Mouse (Mus musculus): ENCODE measurements around the gene Ppih. TPM values are rescaled to one million over a fixed set of nuclear protein-coding genes. Genes with fewer than 3 reads are reported as not detected.

Gene Ppih
- polyA plus RNA-seq, 1 experiment from 2014 or later: 133 TPM

DNA sequence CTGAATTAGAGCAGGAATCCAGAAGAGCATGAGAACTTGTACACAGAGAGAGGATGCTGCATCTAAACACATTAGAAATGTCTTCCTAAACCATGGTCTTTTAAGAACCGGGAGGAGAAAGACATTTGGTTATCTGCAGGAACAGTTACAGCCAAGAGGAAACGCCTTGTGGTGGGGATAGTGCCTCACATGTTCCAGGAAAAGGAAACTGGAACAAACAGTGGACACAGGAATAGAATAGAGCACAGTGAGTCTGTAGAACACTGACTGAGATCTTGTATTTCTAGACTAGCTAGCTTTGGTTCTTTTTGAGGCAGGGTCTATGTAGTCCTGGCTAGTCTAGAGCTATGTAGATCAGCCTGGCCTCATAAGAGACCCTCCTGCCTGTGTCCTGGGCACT is 45.1 kb downstream of the Ppih start:
- H3K36me3 ChIP-seq (ENCODE audit: control insufficient read depth, insufficient read depth, low read length): peaks cover 22% of the 10 kb centered on the region

DNA sequence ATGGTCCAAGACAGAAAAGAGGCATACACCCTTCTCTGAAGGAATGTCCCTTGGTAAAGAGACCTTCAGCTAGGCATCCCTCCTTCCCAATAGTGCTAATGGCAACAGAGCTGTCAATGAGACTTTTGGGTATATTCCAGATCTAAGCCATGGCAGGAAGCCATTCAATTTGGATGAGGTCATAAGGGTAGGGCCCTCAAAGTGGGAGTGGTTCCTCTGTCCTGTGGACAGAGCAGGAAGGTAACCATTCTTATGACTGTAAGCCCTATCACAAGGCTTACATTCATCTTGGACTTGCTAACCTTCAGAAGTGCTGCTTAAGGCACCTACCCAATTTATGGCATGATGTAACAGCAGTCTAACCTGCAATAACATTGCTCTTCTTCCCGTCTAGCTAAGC is 45.7 kb downstream of the Ppih start:
- peak; percentile 29 for DNase-seq (ENCODE audit: low spot score)
- Histone ChIP-seq H3K4me3 (ENCODE audit: low read depth, low read length) (no peak overlapping the region), H3K36me3 (ENCODE audit: control insufficient read depth, insufficient read depth, low read length) (peaks cover 19% of the 10 kb centered on the region), H3K4me1 (replicated peaks; ENCODE audit: control insufficient read depth, insufficient read depth, low read length) (no peaks in the 10 kb centered on the region), H3K4me2 (ENCODE audit: low read depth, low read length, severe bottlenecking) (no peak overlapping the region), H3K9ac (ENCODE audit: low read length) (no peak overlapping the region), H3K27ac (ENCODE audit: low read depth, low read length) (no peak overlapping the region), H3K27me3 (ENCODE audit: control insufficient read depth, insufficient read depth, low read length) (no peaks in the 10 kb centered on the region), H3K9me3 (ENCODE audit: control insufficient read depth, low read length) (no peaks in the 10 kb centered on the region)
- no peak for ATAC-seq (replicated peaks; ENCODE audit: low FRiP score)
- 84% methylated on average over 1 of the region's 1 CpGs for WGBS

More for the DNA sequence above, 45.1 kb downstream of the Ppih start:
- no peak overlapping the region for H3K27ac ChIP-seq (ENCODE audit: low read depth, low read length)
- no peak overlapping the region for H3K9ac ChIP-seq (ENCODE audit: low read length)
- DNase-seq (ENCODE audit: low spot score): peak; percentile 44
- H3K4me2 ChIP-seq (ENCODE audit: low read depth, low read length, severe bottlenecking): no peak overlapping the region
- no peaks in the 10 kb centered on the region for H3K27me3 ChIP-seq (ENCODE audit: control insufficient read depth, insufficient read depth, low read length)
- no peak overlapping the region for H3K4me3 ChIP-seq (ENCODE audit: low read depth, low read length)
- no peak for ATAC-seq (replicated peaks; ENCODE audit: low FRiP score)
- H3K4me1 ChIP-seq (replicated peaks; ENCODE audit: control insufficient read depth, insufficient read depth, low read length): no peaks in the 10 kb centered on the region
- 85% methylated on average over 2 of the region's 2 CpGs for WGBS
- no peaks in the 10 kb centered on the region for H3K9me3 ChIP-seq (ENCODE audit: control insufficient read depth, low read length)

DNA sequence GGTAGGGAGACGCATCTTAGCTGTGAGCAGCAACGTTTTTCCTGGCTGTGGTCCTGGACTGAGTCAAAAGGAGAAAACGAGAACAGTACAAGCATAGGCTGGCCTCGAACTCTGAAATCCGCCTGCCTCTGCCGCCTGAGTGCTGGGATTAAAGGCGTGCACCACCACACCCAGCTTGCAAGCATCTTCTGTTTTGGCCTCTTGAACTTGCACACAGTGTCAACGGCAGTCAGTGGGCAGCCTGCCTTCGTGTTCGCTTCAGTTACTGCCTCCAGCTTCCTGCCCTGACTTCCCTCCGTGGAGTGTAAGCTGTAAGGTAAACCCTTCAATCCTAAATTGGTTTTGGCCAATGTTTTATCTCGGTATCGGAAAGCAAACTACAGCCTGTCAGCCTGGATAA is 53.7 kb downstream of the Ppih start:
- DNase-seq (ENCODE audit: low spot score) (peak; percentile 42), ATAC-seq (replicated peaks; ENCODE audit: low FRiP score) (no peak)
- peaks cover 3% of the 10 kb centered on the region for H3K36me3 ChIP-seq (ENCODE audit: control insufficient read depth, insufficient read depth, low read length)
- H3K4me1 ChIP-seq (replicated peaks; ENCODE audit: control insufficient read depth, insufficient read depth, low read length): no peaks in the 10 kb centered on the region
- H3K4me2 ChIP-seq (ENCODE audit: low read depth, low read length, severe bottlenecking): no peak overlapping the region
- no peak overlapping the region for H3K9ac ChIP-seq (ENCODE audit: low read length)
- no peaks in the 10 kb centered on the region for H3K9me3 ChIP-seq (ENCODE audit: control insufficient read depth, low read length)
- 78% methylated on average over 13 of the region's 13 CpGs for WGBS
- no peak overlapping the region for H3K27ac ChIP-seq (ENCODE audit: low read depth, low read length)
- H3K27me3 ChIP-seq (ENCODE audit: control insufficient read depth, insufficient read depth, low read length): no peaks in the 10 kb centered on the region
- H3K4me3 ChIP-seq (ENCODE audit: low read depth, low read length): no peak overlapping the region

DNA sequence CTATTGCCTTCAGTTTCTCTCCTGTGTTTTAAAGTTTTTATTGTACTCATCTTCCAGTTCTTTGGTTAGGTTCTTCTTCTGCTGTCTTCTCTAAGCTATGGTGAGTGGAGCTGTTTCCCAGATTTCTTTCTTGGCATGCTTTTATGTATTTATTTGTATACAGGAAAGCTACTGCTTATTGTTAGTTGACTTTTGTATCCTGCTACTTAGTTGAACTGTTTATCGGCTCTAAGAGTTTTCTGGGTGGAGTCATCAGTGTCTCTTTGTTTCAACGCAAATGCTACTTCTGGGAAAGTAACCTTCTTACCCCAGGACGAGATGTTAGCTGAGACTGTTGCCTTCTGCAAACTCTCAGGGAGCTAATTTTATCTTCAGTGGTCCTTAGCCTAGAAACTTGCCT is 56.9 kb downstream of the Ppih start:
- H3K4me3 ChIP-seq (ENCODE audit: low read depth, low read length): no peak overlapping the region
- ATAC-seq (replicated peaks; ENCODE audit: low FRiP score) (no peak), DNase-seq (ENCODE audit: low spot score) (no peak)
- no peak overlapping the region for H3K4me2 ChIP-seq (ENCODE audit: low read depth, low read length, severe bottlenecking)
- no peaks in the 10 kb centered on the region for H3K4me1 ChIP-seq (replicated peaks; ENCODE audit: control insufficient read depth, insufficient read depth, low read length)
- no peak overlapping the region for H3K27ac ChIP-seq (ENCODE audit: low read depth, low read length)
- H3K36me3 ChIP-seq (ENCODE audit: control insufficient read depth, insufficient read depth, low read length): no peaks in the 10 kb centered on the region
- WGBS: 78% methylated on average over 3 of the region's 3 CpGs
- H3K9me3 ChIP-seq (ENCODE audit: control insufficient read depth, low read length): no peaks in the 10 kb centered on the region
- H3K27me3 ChIP-seq (ENCODE audit: control insufficient read depth, insufficient read depth, low read length): no peaks in the 10 kb centered on the region
- H3K9ac ChIP-seq (ENCODE audit: low read length): no peak overlapping the region

DNA sequence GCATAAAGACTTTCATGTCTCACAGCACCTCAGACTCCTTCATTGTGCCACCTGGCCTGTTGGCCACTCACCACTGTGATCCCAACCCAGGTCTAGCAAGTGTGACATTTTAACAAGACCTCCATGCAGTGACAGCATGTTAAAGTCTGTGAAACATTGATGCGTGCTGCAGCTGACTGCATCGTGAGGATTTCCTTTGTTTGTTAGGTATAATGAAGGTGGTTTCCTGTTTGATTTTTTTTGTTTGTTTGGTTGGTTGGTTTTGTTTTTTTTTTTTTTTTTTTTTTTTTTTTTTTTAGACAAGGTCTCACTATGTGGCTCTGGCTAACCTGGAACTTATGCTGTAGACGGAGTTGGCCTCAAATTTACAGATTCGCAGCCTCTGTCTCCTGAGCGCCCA is 57.9 kb downstream of the Ppih start:
- 94% methylated on average over 5 of the region's 5 CpGs for WGBS
- Histone ChIP-seq H3K9me3 (ENCODE audit: control insufficient read depth, low read length) (no peaks in the 10 kb centered on the region), H3K36me3 (ENCODE audit: control insufficient read depth, insufficient read depth, low read length) (no peaks in the 10 kb centered on the region), H3K4me2 (ENCODE audit: low read depth, low read length, severe bottlenecking) (no peak overlapping the region), H3K27ac (ENCODE audit: low read depth, low read length) (no peak overlapping the region), H3K4me3 (ENCODE audit: low read depth, low read length) (no peak overlapping the region), H3K27me3 (ENCODE audit: control insufficient read depth, insufficient read depth, low read length) (no peaks in the 10 kb centered on the region), H3K9ac (ENCODE audit: low read length) (no peak overlapping the region), H3K4me1 (replicated peaks; ENCODE audit: control insufficient read depth, insufficient read depth, low read length) (no peaks in the 10 kb centered on the region)
- DNase-seq (ENCODE audit: low spot score): peak; percentile 37
- ATAC-seq (replicated peaks; ENCODE audit: low FRiP score): no peak

DNA sequence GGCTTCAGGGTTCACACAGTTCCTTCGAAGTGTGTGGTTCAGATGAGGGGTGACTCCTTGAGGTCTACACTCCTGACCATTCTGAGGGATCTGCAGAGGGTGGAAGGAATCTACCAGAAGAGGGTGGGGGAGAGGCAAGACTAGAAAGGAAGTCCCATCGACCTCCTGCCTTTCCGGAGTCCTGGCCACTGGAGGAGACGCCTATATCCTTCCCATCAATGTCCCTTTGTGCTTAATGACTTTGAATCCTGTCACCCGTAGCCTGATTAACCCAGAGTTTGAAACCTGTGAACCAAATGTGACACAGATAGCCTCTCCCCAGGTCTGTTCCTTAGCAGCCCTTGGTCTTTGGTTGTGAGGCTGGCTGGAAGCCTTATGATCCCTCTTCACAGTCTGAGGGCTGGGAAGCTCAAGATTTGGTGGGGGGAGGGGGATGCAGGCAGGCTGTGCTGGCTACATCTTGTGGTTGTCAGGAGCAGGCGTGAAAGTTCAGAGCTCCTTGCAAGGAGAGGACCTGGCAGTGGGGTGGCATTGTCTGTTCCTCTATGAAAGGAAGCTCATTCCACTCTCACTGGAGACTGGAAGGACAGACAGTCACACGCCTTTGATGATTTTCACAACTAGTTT is 59.1 kb downstream of the Ppih start:
- ATAC-seq (replicated peaks; ENCODE audit: low FRiP score): no peak
- WGBS: 78% methylated on average over 7 of the region's 7 CpGs
- H3K4me3 ChIP-seq (ENCODE audit: low read depth, low read length): no peak overlapping the region
- no peaks in the 10 kb centered on the region for H3K27me3 ChIP-seq (ENCODE audit: control insufficient read depth, insufficient read depth, low read length)
- H3K27ac ChIP-seq (ENCODE audit: low read depth, low read length): no peak overlapping the region
- no peak overlapping the region for H3K4me2 ChIP-seq (ENCODE audit: low read depth, low read length, severe bottlenecking)
- H3K36me3 ChIP-seq (ENCODE audit: control insufficient read depth, insufficient read depth, low read length): no peaks in the 10 kb centered on the region
- H3K4me1 ChIP-seq (replicated peaks; ENCODE audit: control insufficient read depth, insufficient read depth, low read length): no peaks in the 10 kb centered on the region
- peak; percentile 51 for DNase-seq (ENCODE audit: low spot score)
- H3K9ac ChIP-seq (ENCODE audit: low read length): no peak overlapping the region; the same call in 1 of the 2 replicates
- no peaks in the 10 kb centered on the region for H3K9me3 ChIP-seq (ENCODE audit: control insufficient read depth, low read length)

DNA sequence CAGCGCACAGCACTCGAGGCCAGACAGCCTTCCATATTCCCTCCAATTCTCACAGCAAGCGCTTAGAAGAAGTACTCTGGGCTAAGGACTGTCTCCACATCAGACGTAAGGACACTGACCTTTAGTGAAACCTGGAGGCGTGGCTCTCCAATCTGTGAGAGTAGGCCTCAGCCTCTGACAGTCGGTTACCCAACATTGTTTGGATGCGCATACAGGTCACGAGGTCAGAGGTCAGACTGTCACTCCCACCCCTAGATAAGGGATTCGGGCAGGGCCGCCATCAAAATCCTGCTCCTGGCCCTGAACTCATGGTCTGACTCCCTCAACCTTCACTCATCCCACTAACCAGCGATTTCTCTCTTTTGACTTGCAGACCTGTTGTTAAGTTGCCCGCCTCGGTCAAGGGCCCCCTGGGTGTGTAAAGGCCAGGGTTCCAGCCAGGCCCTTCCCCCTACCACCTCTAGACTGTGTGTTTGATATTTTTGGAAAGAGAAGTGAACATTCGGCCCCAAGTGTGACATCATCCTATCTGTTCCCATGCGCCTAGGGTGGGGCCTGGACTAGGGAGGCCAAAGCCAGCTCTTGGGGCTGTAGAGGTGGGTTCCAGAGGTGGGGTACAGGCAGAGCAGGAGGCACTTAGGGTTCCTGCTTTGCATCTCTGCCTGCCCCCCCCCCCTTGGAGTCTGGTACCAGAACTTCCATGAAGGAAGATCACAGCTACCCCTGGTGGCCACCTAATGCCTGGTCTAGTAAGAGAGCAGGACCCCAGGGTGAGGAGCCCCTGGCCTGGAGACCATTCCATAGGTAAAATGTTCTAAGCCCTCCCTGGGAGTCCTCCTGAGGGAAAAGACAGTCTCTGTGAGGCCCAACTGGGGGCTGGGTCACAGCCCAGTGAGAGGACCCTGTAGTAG is 60.7 kb downstream of the Ppih start:
- Histone ChIP-seq H3K27me3 (ENCODE audit: control insufficient read depth, insufficient read depth, low read length) (no peaks in the 10 kb centered on the region), H3K4me1 (replicated peaks; ENCODE audit: control insufficient read depth, insufficient read depth, low read length) (peaks cover 4% of the 10 kb centered on the region; the same call in 1 of the 2 replicates), H3K9ac (ENCODE audit: low read length) (no peak overlapping the region), H3K9me3 (ENCODE audit: control insufficient read depth, low read length) (no peaks in the 10 kb centered on the region), H3K4me2 (ENCODE audit: low read depth, low read length, severe bottlenecking) (no peak overlapping the region), H3K27ac (ENCODE audit: low read depth, low read length) (no peak overlapping the region), H3K4me3 (ENCODE audit: low read depth, low read length) (no peak overlapping the region), H3K36me3 (ENCODE audit: control insufficient read depth, insufficient read depth, low read length) (no peaks in the 10 kb centered on the region)
- no peak for DNase-seq (ENCODE audit: low spot score)
- no peak; the same call in 1 of the 2 replicates for ATAC-seq (replicated peaks; ENCODE audit: low FRiP score)
- 84% methylated on average over 15 of the region's 15 CpGs for WGBS

DNA sequence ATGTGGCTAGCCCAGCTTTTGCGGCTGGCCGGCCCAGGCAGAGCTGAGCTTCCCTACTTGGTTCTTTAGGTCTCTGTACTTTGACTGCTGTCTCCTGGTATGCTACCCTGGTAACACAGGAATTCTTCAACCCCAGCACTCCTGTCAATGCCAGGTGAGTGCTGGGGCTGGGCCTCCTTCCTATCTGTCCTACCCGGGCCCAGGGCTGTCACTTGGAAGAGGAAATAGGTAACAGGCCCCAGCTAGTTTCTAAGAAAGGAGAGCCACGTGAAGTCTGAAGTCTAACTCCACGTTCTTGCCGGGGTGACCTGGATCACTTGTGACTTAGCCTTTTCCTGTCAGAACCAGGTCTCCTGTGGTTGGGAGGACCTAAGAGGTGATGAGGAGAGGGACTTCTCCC is 63.3 kb downstream of the Ppih start:
- Histone ChIP-seq H3K27ac (ENCODE audit: low read depth, low read length) (no peak overlapping the region), H3K9me3 (ENCODE audit: control insufficient read depth, low read length) (no peaks in the 10 kb centered on the region), H3K9ac (ENCODE audit: low read length) (no peak overlapping the region), H3K4me1 (replicated peaks; ENCODE audit: control insufficient read depth, insufficient read depth, low read length) (peaks cover 10% of the 10 kb centered on the region; the same call in 1 of the 2 replicates), H3K4me2 (ENCODE audit: low read depth, low read length, severe bottlenecking) (no peak overlapping the region), H3K27me3 (ENCODE audit: control insufficient read depth, insufficient read depth, low read length) (no peaks in the 10 kb centered on the region), H3K36me3 (ENCODE audit: control insufficient read depth, insufficient read depth, low read length) (no peaks in the 10 kb centered on the region), H3K4me3 (ENCODE audit: low read depth, low read length) (no peak overlapping the region)
- ATAC-seq (replicated peaks; ENCODE audit: low FRiP score) (no peak), DNase-seq (ENCODE audit: low spot score) (no peak)
- WGBS: 82% methylated on average over 6 of the region's 6 CpGs

All from forebrain, embryonic 11.5 days (tissue).